Mouse (Mus musculus): Measurements from ENCODE around the gene Ppme1. TPM values are rescaled to one million over a fixed set of nuclear protein-coding genes. Genes with fewer than 3 reads are reported as not detected.

Gene Ppme1
- 68.2 and 74.8 TPM in 2 replicates for polyA plus RNA-seq (2016; fragmentation: Nextera tagmentation; extraction: Ambion mirVana)

DNA sequence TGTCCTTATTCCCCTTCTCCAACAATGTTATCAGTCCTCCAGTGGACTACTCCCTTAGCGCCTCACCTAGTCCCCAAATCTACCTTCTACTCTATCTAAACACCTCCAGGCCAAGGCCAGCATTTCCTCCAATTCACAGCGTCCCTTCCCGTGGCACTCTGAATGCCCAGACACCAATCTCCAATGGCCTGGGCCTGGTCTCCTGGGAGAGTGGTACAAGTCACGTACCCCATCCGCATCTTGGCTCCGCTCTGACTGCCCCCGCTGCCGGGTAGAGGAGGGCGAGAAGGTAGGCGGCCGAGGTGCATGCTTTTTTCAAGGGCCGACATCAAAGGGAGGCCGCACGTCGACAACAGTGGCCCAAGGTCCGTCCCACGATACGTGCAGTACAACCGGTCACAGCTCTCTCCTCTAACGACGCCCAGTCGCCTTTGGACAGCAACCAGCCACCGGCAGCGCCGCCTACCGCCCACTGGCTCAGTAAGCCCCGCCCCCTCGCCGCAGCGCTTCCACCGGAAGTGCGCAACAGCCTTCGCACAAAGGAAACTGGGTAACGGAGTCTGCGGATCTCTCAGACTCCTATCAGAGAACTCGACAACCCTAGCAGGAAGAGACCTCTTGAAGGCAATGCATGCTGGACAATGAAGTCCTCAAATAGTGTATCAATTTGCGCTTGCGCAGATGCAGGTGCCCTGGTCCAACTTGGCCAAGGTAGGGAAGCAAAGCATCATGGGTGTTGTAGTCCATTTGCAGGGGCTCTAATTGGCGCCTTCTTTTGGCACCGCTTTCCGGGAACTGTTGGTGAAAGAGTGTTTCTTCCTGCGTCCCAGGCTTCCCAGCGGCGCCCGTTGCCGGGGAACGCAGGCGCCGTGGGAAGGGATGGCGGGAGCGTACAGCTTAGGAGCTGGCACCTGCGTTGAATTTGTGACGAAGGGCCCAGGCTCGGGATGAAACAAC lies at the start of gene Ppme1, which contains the start of gene C2cd3:
Gene Ppme1 (minus strand): TSS at position 813 of the 957 bp plus-strand sequence.
Gene C2cd3 (plus strand): TSS at position 739 of the 957 bp plus-strand sequence.
- H3K27me3 ChIP-seq (ENCODE audit: insufficient read depth, poor library complexity, severe bottlenecking), result no peaks in the 10 kb centered on the region
- H3K36me3 ChIP-seq, result peaks cover 20% of the 10 kb centered on the region
- DNase-seq (ENCODE audit: low spot score), result peak; percentile 100
- H3K4me3 ChIP-seq, result peak within 1 kb of the TSS; percentile 74
- H3K4me1 ChIP-seq, result peaks cover 12% of the 10 kb centered on the region; the same call in 1 of the 2 replicates
- WGBS, result under 1% methylated on average over 54 of the region's 54 CpGs
- H3K27ac ChIP-seq, result peak within 1 kb of the TSS; percentile 91
- no peaks in the 10 kb centered on the region for H3K9me3 ChIP-seq

GRCm38 (mm10) chr7:100408684-100409083 lies 36.6 kb upstream of the Ppme1 start:
- Histone ChIP-seq H3K36me3 (peaks cover 77% of the 10 kb centered on the region), H3K27ac (no peak overlapping the region), H3K4me1 (no peaks in the 10 kb centered on the region), H3K9me3 (no peaks in the 10 kb centered on the region), H3K27me3 (ENCODE audit: insufficient read depth, poor library complexity, severe bottlenecking) (no peaks in the 10 kb centered on the region), H3K4me3 (no peak overlapping the region)
- WGBS, result 91% methylated on average over 4 of the region's 4 CpGs
- DNase-seq (ENCODE audit: low spot score), result no peak

DNA sequence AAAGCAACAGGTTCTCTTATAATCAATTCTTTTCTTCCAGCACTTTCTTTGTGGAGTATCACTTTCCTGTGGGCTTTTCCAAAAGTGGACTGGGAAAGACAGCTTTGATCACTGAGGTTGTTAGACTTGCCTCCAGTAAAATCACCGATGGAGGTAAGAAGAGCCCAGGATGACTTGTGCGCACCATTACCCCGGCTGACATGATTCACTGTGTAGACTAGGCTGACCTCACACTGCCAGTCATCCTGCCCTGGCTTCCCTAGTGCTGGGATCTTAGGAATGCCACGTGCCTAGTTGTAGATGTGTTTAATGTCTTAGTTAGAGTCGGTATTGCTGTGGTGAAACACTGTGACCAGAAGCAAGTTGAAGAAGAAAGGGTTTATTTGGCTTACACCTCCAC lies 35.6 kb upstream of the Ppme1 start:
- Histone ChIP-seq H3K4me1 (no peaks in the 10 kb centered on the region), H3K4me3 (no peak overlapping the region), H3K27ac (no peak overlapping the region), H3K9me3 (no peaks in the 10 kb centered on the region), H3K36me3 (peaks cover 79% of the 10 kb centered on the region), H3K27me3 (ENCODE audit: insufficient read depth, poor library complexity, severe bottlenecking) (no peaks in the 10 kb centered on the region)
- WGBS, result 92% methylated on average over 5 of the region's 5 CpGs
- no peak for DNase-seq (ENCODE audit: low spot score)

- Histone ChIP-seq H3K27ac (no peak overlapping the region), H3K36me3 (peaks cover 63% of the 10 kb centered on the region), H3K27me3 (ENCODE audit: insufficient read depth, poor library complexity, severe bottlenecking) (no peaks in the 10 kb centered on the region), H3K4me3 (no peak overlapping the region), H3K9me3 (no peaks in the 10 kb centered on the region), H3K4me1 (peaks cover 8% of the 10 kb centered on the region; the same call in 1 of the 2 replicates)
- 89% methylated on average over 4 of the region's 4 CpGs for WGBS
- DNase-seq (ENCODE audit: low spot score), result peak; percentile 1
Measured at GRCm38 (mm10) chr7:100402715-100403114, 30.6 kb upstream of the Ppme1 start.

- Histone ChIP-seq H3K36me3 (peaks cover 62% of the 10 kb centered on the region), H3K4me1 (peaks cover 8% of the 10 kb centered on the region; the same call in 1 of the 2 replicates), H3K4me3 (no peak overlapping the region), H3K9me3 (no peaks in the 10 kb centered on the region), H3K27me3 (ENCODE audit: insufficient read depth, poor library complexity, severe bottlenecking) (no peaks in the 10 kb centered on the region), H3K27ac (no peak overlapping the region)
- 64% methylated on average over 4 of the region's 4 CpGs for WGBS
- no peak for DNase-seq (ENCODE audit: low spot score)
Measured at GRCm38 (mm10) chr7:100400899-100401539, 28.9 kb upstream of the Ppme1 start.

DNA sequence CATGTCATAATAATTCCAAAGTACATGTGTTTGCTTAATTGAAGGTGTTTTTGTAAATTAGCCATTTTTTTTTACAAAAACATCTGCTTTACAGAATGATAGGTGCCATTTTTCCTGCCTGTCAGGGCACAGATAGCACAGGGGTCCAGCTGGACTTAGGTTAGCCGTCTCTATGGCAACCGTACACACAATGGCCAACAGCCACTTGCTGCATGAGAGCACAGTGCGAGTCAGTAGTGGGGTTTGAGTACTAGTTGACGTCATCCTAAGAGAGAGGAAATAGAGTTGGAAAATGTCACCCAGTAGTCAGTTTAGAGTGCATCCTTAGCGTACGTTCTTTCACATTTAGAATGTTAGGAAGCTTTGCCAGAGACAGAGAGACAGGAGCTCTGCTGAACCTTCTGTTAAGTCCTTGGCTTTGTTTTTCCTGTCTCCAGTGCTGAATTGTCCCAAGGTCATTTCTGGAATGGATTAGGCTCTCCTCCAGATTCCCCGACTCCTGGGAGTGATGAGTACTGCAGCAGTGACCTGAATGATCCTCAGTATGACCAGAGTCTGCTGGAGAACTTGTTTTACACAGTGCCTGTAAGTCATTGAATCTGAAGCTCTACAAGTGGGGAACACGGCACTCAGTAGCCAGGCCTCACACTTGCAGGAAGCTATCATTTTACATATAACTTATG lies 27.3 kb upstream of the Ppme1 start:
- peak overlapping the region; percentile 64; the same call in 1 of the 2 replicates for H3K27ac ChIP-seq
- 61% methylated on average over 8 of the region's 8 CpGs for WGBS
- no peak overlapping the region for H3K4me3 ChIP-seq
- peaks cover 8% of the 10 kb centered on the region; the same call in 1 of the 2 replicates for H3K4me1 ChIP-seq
- H3K9me3 ChIP-seq, result no peaks in the 10 kb centered on the region
- H3K27me3 ChIP-seq (ENCODE audit: insufficient read depth, poor library complexity, severe bottlenecking), result no peaks in the 10 kb centered on the region
- peak; percentile 87 for DNase-seq (ENCODE audit: low spot score)
- peaks cover 71% of the 10 kb centered on the region for H3K36me3 ChIP-seq

- DNase-seq (ENCODE audit: low spot score), result no peak
- Histone ChIP-seq H3K9me3 (no peaks in the 10 kb centered on the region), H3K4me3 (no peak overlapping the region), H3K27ac (no peak overlapping the region), H3K4me1 (no peaks in the 10 kb centered on the region), H3K27me3 (ENCODE audit: insufficient read depth, poor library complexity, severe bottlenecking) (no peaks in the 10 kb centered on the region), H3K36me3 (peaks cover 76% of the 10 kb centered on the region)
- 81% methylated on average over 2 of the region's 2 CpGs for WGBS
Measured at GRCm38 (mm10) chr7:100392265-100392664, 20.2 kb upstream of the Ppme1 start.

GRCm38 (mm10) chr7:100390166-100390565 lies 18.1 kb upstream of the Ppme1 start:
- Histone ChIP-seq H3K9me3 (no peaks in the 10 kb centered on the region), H3K4me3 (no peak overlapping the region), H3K4me1 (no peaks in the 10 kb centered on the region), H3K27ac (no peak overlapping the region), H3K36me3 (peaks cover 60% of the 10 kb centered on the region), H3K27me3 (ENCODE audit: insufficient read depth, poor library complexity, severe bottlenecking) (no peaks in the 10 kb centered on the region)
- WGBS, result 86% methylated on average over 8 of the region's 8 CpGs
- no peak for DNase-seq (ENCODE audit: low spot score)

DNA sequence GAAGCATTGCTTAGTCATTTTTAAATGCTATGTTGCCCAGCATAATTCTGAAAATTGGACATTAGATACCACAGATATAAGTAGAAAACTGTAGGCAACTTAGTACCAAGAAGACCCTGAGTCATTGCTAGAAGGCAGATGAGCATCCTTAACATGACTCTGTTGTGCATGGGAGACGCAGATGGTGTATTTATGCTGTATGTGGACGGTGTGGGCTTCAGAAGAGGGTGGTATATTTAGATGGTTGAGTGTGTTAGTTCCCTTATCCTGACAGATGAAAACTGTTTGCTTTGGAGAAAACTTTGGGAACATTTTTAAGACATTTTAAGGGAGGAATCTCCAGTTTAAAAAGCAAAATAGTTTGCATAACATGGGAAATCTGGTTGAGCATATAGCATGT lies 16.1 kb upstream of the Ppme1 start:
- Histone ChIP-seq H3K36me3 (peaks cover 58% of the 10 kb centered on the region), H3K4me3 (no peak overlapping the region), H3K27ac (no peak overlapping the region), H3K9me3 (no peaks in the 10 kb centered on the region), H3K4me1 (no peaks in the 10 kb centered on the region), H3K27me3 (ENCODE audit: insufficient read depth, poor library complexity, severe bottlenecking) (no peaks in the 10 kb centered on the region)
- DNase-seq (ENCODE audit: low spot score), result no peak
- WGBS, result 91% methylated on average over 2 of the region's 2 CpGs

DNA sequence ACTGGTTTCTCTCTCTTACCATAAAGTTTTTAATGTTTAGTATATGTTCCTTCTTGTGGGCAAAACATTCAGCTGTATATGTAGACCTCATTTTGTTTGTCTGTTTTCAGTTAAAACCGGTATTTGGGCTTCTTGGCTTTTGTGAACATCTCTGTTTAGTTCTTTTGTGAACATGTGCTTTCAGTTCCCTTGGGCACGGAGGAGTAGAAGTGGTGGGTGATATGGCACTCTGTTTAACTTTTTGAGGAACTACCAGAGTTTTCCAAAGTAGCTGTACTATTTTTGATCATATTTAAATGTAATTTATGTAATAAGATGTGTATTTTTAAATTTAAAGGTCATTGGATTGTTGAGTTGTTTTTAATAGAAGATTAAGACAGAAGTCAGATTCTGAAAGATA lies 11.1 kb upstream of the Ppme1 start:
- no peak for DNase-seq (ENCODE audit: low spot score)
- Histone ChIP-seq H3K36me3 (peaks cover 56% of the 10 kb centered on the region), H3K9me3 (no peaks in the 10 kb centered on the region), H3K4me3 (no peak overlapping the region), H3K4me1 (no peaks in the 10 kb centered on the region), H3K27me3 (ENCODE audit: insufficient read depth, poor library complexity, severe bottlenecking) (no peaks in the 10 kb centered on the region), H3K27ac (no peak overlapping the region)
- WGBS, result 86% methylated on average over 2 of the region's 2 CpGs

- H3K4me3 ChIP-seq, result no peak overlapping the region
- no peak for DNase-seq (ENCODE audit: low spot score)
- H3K27me3 ChIP-seq (ENCODE audit: insufficient read depth, poor library complexity, severe bottlenecking), result no peaks in the 10 kb centered on the region
- H3K36me3 ChIP-seq, result peaks cover 62% of the 10 kb centered on the region
- no peaks in the 10 kb centered on the region for H3K4me1 ChIP-seq
- H3K9me3 ChIP-seq, result no peaks in the 10 kb centered on the region
- H3K27ac ChIP-seq, result no peak overlapping the region
Measured at GRCm38 (mm10) chr7:100381161-100381560, 9.1 kb upstream of the Ppme1 start.

DNA sequence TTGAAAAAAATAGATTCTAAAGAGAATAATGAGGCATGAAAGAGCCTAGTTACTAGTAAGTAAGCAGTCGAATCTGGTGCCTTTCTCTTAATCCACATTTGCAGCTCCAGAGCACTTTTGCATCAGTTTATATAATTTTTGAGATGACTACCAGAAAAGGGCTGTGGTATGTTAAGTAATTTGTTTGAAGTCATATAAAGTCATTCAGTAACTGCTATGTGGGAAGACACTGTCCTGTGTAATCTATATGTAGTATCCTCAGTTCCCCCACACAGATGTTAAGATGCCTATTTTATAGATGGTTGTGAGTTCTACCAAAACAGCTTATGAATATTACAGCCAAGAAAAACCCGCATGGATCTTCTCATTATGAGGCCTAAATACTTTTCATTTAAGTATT lies 6.2 kb upstream of the Ppme1 start:
- WGBS, result 86% methylated on average over 2 of the region's 2 CpGs
- Histone ChIP-seq H3K4me3 (no peak overlapping the region), H3K27me3 (ENCODE audit: insufficient read depth, poor library complexity, severe bottlenecking) (no peaks in the 10 kb centered on the region), H3K27ac (no peak overlapping the region), H3K4me1 (no peaks in the 10 kb centered on the region), H3K9me3 (no peaks in the 10 kb centered on the region), H3K36me3 (peaks cover 68% of the 10 kb centered on the region)
- DNase-seq (ENCODE audit: low spot score), result no peak

Measured in heart, embryonic 10.5 days (tissue).